Mouse (Mus musculus): ENCODE data around the gene Sox14. TPM values are rescaled to one million over a fixed set of nuclear protein-coding genes. Genes with fewer than 3 reads are reported as not detected.

Gene Sox14
- polyA plus RNA-seq (2012), result not detected in 2 replicates

GRCm38 (mm10) chr9:99875618-99876372 lies at the start of gene Sox14:
Gene Sox14 (minus strand): TSS chr9:99876170.
- TF ChIP-seq GATA1 (IDR thresholded peaks at IDR 0.05; ENCODE audit: low read length), result no peak

- TF ChIP-seq GATA1 (IDR thresholded peaks at IDR 0.05; ENCODE audit: low read length), result no peak
Measured at GRCm38 (mm10) chr9:99879311-99879710, 3.3 kb upstream of the Sox14 start.

GRCm38 (mm10) chr9:99878588-99878987 lies 2.6 kb upstream of the Sox14 start:
- no peak for TF ChIP-seq GATA1 (IDR thresholded peaks at IDR 0.05; ENCODE audit: low read length)

GRCm38 (mm10) chr9:99877056-99877546 lies 1.1 kb upstream of the Sox14 start:
- no peak for TF ChIP-seq GATA1 (IDR thresholded peaks at IDR 0.05; ENCODE audit: low read length)

- TF ChIP-seq GATA1 (IDR thresholded peaks at IDR 0.05; ENCODE audit: low read length), result no peak
Measured at GRCm38 (mm10) chr9:99876373-99877055, 544 bp upstream of the Sox14 start.

- no peak for TF ChIP-seq GATA1 (IDR thresholded peaks at IDR 0.05; ENCODE audit: low read length)
Measured at GRCm38 (mm10) chr9:99874735-99875617, 994 bp downstream of the Sox14 start.

GRCm38 (mm10) chr9:99873721-99874120 lies 2.2 kb downstream of the Sox14 start:
- TF ChIP-seq GATA1 (IDR thresholded peaks at IDR 0.05; ENCODE audit: low read length), result no peak

- TF ChIP-seq GATA1 (IDR thresholded peaks at IDR 0.05; ENCODE audit: low read length), result no peak
Measured at GRCm38 (mm10) chr9:99873116-99873620, 2.8 kb downstream of the Sox14 start.

GRCm38 (mm10) chr9:99872204-99873115 lies 3.5 kb downstream of the Sox14 start:
- TF ChIP-seq GATA1 (IDR thresholded peaks at IDR 0.05; ENCODE audit: low read length), result no peak

GRCm38 (mm10) chr9:99871556-99872203 lies 4.3 kb downstream of the Sox14 start:
- TF ChIP-seq GATA1 (IDR thresholded peaks at IDR 0.05; ENCODE audit: low read length), result no peak

GRCm38 (mm10) chr9:99870780-99871555 lies 5.0 kb downstream of the Sox14 start:
- no peak for TF ChIP-seq GATA1 (IDR thresholded peaks at IDR 0.05; ENCODE audit: low read length)

- TF ChIP-seq GATA1 (IDR thresholded peaks at IDR 0.05; ENCODE audit: low read length), result no peak
Measured at GRCm38 (mm10) chr9:99869936-99870779, 5.8 kb downstream of the Sox14 start.

Measured in G1E-ER4 (cell line).